Mouse (Mus musculus) heart, postnatal 14 days (tissue): ENCODE results near the gene Erbb4. TPM values are rescaled to one million over a fixed set of nuclear protein-coding genes. Genes with fewer than 3 reads are reported as not detected.
A peak's percentile ranks its signal among the peaks of the same experiment; 100 is the strongest.

Experiments
- DNase-seq, 2 experiments: peaks; one replicate each; pipeline ENCODE4 v3.0.0; 2021 to 2022
- intact Hi-C: fragments of 180-260 bp; cut with DNase I; formaldehyde crosslinking; loops from one replicate; pipeline ENCODE4 v1.15.1; 2025
- long read RNA-seq, 2 experiments: library from polyadenylated mRNA; stranded (forward); transcript quantifications; one replicate each; pipeline ENCODE4 v2.0.0; 2021
- total RNA-seq, 2 experiments: library from RNA; stranded (reverse); gene quantifications; 2 replicates each; pipeline ENCODE4 v1.2.3; 2021

The Erbb4 gene
- total RNA-seq: 10 to 100 TPM; 15.0 to 17.0 TPM
- long read RNA-seq, experiment 1, partial matches to known transcripts: 0 of 1 reads
- long read RNA-seq, experiment 1, other reads (novel, unspliced or antisense): 1 of 1 reads
- long read RNA-seq, experiment 2: 0 reads

DNA sequence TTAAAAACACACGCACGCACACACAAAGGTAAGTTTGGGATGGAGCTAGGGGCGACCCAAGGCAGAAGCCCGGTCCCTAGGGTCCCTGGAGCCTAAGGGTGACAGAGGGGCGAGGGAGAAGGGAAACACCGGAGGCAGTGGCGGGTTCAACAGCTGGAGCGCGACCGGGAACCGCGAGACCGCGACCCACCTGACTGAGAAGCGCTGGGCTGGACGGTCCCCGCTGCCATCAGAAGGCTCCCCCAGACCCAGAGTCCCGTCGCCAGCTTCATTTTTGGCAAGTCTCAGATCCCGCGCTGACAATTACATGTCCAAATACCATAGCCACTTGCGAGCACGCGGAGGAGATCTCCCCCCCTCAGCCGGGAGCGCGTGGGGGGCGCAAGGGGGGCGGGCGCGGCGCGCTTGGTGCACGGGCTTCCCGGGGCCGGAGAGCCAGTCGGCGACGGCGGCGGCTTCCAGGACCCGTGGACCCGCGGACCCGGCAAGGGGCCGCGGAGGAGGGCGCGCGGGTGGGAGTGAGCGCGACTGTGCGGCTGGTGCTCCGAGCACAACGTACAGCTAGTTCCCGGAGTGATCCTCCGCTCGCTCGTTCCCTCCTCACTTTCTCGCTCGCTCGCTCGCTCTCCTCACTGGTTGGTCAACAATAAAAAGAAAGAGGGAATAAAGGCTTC is at the start of gene Erbb4:
Erbb4 (minus strand) TSS at position 575 of the 674 bp plus-strand sequence.
- peak; percentile 31 to 41 for DNase-seq
- intact Hi-C loops: loop anchor here (10.0 kb wide), 1 partner anchor 133 kb away; no protein-coding TSS in a partner anchor

- intact Hi-C loops: no loop called here
- no peak for DNase-seq
Observed at GRCm38 (mm10) chr1:69157346-69157745, 49.5 kb upstream of the Erbb4 start.

DNA sequence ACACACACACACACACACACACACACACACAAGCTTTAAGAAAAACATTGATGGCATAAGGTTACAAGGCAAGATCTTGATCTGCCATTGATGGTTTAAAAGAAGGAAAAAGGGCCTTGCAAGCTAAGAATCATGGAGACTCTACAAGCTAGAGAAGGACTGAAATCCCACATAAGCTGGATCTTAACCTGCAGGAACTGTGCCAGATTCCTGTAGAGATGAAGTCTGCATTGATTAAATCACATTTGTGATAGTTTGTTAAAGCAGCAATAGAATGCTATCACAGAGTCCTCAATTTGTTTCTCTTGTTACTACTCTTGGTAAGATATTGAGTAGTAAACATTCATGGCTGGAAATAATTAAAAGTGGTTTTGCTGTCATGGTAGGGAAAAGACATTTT is 33.5 kb upstream of the Erbb4 start:
- intact Hi-C loops: no loop called here
- no peak for DNase-seq

DNA sequence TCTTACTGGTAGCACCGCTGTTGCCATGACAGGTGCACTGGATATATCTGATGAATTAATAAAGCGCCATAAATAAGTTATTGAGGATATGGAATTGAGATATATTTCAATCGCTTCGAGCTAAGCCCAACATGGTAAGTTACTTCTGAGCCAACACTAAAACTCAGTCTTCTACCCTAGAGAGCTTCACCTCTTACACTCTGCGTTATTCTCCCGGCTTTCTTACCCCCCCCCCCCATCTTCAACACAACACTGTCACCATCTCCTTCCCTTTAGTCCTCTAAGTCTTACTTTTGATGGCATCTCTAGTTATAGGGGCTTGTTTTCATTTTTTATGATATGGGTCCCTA is 31.6 kb upstream of the Erbb4 start:
- no peak for DNase-seq
- intact Hi-C loops: loop anchor here (2.0 to 5.0 kb wide), 3 partner anchors 1032 to 1957 kb away; no protein-coding TSS in a partner anchor

GRCm38 (mm10) chr1:69138856-69139518 is 31.1 kb upstream of the Erbb4 start:
- peak; percentile 35 to 71 for DNase-seq

GRCm38 (mm10) chr1:69124147-69124848 is 16.4 kb upstream of the Erbb4 start:
- intact Hi-C loops: no loop called here
- DNase-seq: no peak

More at GRCm38 (mm10) chr1:69138856-69139518, 31.1 kb upstream of the Erbb4 start:
- intact Hi-C loops: loop anchor here (2.0 to 5.0 kb wide), 3 partner anchors 1032 to 1957 kb away; no protein-coding TSS in a partner anchor

GRCm38 (mm10) chr1:69118249-69118938 is 10.5 kb upstream of the Erbb4 start:
- intact Hi-C loops: loop anchor here (5.0 kb wide), 1 partner anchor 1011 kb away; no protein-coding TSS in a partner anchor
- DNase-seq: peak; percentile 3 to 21

DNA sequence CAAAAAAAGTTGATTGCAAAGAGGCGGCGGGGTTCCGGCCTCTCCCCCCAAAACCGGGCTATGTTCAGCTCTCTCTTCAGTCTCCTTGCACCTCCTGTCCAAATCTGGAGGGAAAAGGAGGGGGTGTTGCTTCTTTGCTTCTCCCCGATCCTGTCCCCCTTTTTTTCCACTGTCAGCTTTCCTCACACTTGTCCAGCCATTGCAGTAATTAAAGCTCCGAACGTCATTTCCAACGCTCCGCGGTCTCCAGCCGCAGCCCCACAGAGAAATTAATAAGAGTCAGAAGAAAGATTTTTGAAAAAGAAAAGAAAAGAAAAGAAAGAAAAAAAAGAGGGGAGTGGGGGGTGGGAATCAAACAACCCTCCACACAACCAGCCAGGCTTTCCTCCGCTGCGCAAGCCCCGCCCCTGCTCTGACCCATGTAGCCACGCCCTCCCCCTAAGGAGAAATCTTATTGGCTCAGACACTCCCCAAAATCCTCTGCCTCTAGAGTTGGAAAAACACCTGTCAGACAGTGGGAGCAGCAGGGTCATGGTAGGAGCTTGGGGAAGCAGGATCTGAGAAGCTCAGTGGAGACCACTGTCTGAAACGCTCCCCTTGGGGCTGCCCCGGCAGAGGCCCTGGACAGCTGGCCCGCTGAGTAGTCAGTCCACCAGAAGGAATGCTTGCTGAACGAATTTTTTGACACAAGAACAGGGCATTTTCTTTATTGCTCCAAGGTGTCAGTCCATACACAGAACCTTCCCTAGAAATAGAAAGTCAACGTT is 483 bp upstream of the Erbb4 start:
- DNase-seq: peak; percentile 34 to 61
- intact Hi-C loops: loop anchor here (10.0 kb wide), 1 partner anchor 134 kb away; no protein-coding TSS in a partner anchor

GRCm38 (mm10) chr1:69106937-69107461 is 860 bp downstream of the Erbb4 start:
- DNase-seq: peak; percentile 60 to 66
- intact Hi-C loops: loop anchor here (10.0 kb wide), 1 partner anchor 132 kb away; no protein-coding TSS in a partner anchor

DNA sequence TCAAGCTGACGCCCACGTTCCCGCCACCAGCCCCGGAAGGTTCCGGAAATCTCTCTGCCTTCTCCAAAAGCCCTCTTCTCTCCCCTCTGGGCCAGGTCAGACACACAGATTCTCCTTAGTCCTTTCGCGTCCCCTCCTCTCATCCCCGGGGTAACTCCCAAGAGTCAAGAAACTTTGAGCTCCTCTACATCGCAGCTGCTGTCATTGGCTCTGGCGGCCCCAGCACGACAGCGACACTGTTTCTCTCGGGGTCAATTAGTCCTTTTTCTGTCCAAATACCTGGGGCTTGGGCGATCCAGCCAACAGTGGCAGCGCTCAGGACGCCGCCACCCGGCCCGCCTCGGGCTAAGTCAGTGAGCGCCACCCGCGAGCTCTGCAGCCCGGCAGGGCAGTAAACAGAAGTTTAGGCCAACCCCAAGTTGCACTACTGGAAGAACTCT is 1.5 kb downstream of the Erbb4 start:
- intact Hi-C loops: loop anchor here (10.0 kb wide), 1 partner anchor 132 kb away; no protein-coding TSS in a partner anchor
- DNase-seq: peak; percentile 54 to 55

GRCm38 (mm10) chr1:69105493-69106321 is 2.2 kb downstream of the Erbb4 start:
- intact Hi-C loops: loop anchor here (10.0 kb wide), 1 partner anchor 131 kb away; no protein-coding TSS in a partner anchor
- peak; percentile 52 to 61 for DNase-seq

- intact Hi-C loops: loop anchor here (10.0 kb wide), 1 partner anchor 130 kb away; no protein-coding TSS in a partner anchor
- peak in 1 of 2 experiments; percentile 8 for DNase-seq
Observed at GRCm38 (mm10) chr1:69105096-69105492, 2.8 kb downstream of the Erbb4 start.

GRCm38 (mm10) chr1:69103211-69103706 is 4.6 kb downstream of the Erbb4 start:
- intact Hi-C loops: loop anchor here (10.0 kb wide), 1 partner anchor 128 kb away; no protein-coding TSS in a partner anchor
- no peak for DNase-seq

GRCm38 (mm10) chr1:69101670-69102069 is 6.2 kb downstream of the Erbb4 start:
- DNase-seq: no peak
- intact Hi-C loops: loop anchor here (10.0 kb wide), 1 partner anchor 127 kb away; no protein-coding TSS in a partner anchor

DNA sequence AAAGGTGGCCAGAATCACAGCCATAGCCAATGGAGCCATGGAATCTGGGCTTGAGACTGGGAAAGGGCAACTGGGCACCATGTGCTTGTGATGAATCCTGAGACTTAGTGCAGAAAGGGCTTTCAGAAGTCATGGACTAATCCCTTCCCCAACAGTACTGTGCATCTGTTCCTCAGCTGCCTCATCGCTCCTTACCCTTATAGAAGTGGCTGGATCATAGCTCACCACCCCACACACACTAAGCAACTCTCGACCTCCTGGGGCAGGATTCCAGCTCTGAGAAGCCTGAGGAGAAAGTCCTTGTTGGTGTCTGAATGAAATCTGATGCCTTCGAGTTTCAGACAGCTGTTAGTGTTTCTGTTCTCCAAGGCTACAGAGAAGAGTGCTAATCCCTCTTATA is 14.8 kb downstream of the Erbb4 start:
- intact Hi-C loops: no loop called here
- DNase-seq: no peak

DNA sequence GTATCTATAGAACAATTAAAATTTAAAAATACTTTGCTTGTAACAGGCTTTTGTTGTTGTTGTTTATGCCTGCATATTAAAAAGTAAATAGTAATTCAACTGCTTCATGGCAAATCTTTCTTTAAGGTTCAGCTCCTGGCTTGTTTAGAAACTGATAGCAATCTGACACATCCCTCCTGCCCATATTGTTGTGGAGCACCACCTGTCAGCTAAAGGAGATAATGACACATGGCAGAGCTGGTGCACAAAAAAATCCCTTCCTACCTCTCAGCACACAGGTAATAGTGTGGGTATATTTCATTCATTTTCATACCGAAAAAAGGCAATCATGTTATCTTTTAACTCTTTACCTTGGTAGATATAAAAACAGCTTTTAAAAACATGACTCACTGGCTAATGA is 18.5 kb downstream of the Erbb4 start:
- intact Hi-C loops: no loop called here
- DNase-seq: no peak

- intact Hi-C loops: no loop called here
- no peak for DNase-seq
Observed at GRCm38 (mm10) chr1:69085753-69086152, 22.1 kb downstream of the Erbb4 start.

GRCm38 (mm10) chr1:69048918-69049317 is 58.9 kb downstream of the Erbb4 start:
- no peak for DNase-seq
- intact Hi-C loops: no loop called here
